Mouse (Mus musculus) liver, embryonic 11.5 days (tissue): ENCODE measurements around the gene Atp6v0d1. TPM values are rescaled to one million over a fixed set of nuclear protein-coding genes. Genes with fewer than 3 reads are reported as not detected.

ENCODE experiments used
- ATAC-seq: fragments of 200-750 bp; cut with Nextera tagmentation; replicated peaks from 2 replicates; pipeline ENCODE4 v1.8.0; 2017; ENCODE audit warnings: moderate number of reproducible peaks, mild to moderate bottlenecking, moderate TSS enrichment, moderate library complexity; ENCODE audit not compliant: low FRiP score
- DNase-seq: peaks from one replicate; pipeline ENCODE4 v3.0.0-alpha.2; 2017; ENCODE audit warnings: low spot score
- H3K27ac ChIP-seq: fragments of 300-500 bp; sonication (generic); 2 replicates; pipeline ENCODE4 v1.5.1; 2014; ENCODE audit warnings: mild to moderate bottlenecking, low read depth, low read length, control low read depth
- H3K27me3 ChIP-seq: fragments of 300-500 bp; sonication (generic); replicated peaks from 2 replicates; pipeline ENCODE4 v1.6.1; 2014; ENCODE audit warnings: low read length, mixed read lengths; ENCODE audit not compliant: control insufficient read depth, insufficient read depth
- H3K36me3 ChIP-seq: fragments of 300-500 bp; sonication (generic); 2 replicates; pipeline ENCODE4 v1.6.1; 2014; ENCODE audit warnings: mild to moderate bottlenecking, low read length, moderate library complexity, mixed read lengths; ENCODE audit not compliant: control insufficient read depth, insufficient read depth
- H3K4me1 ChIP-seq: fragments of 300-500 bp; sonication (generic); replicated peaks from 2 replicates; pipeline ENCODE4 v1.6.1; 2014; ENCODE audit warnings: low read length, mixed read lengths; ENCODE audit not compliant: control insufficient read depth, insufficient read depth
- H3K4me2 ChIP-seq: fragments of 300-500 bp; sonication (generic); 2 replicates; pipeline ENCODE4 v1.6.1; 2014; ENCODE audit warnings: mild to moderate bottlenecking, control low read depth, moderate library complexity
- H3K4me3 ChIP-seq: fragments of 300-500 bp; sonication (generic); 2 replicates; pipeline ENCODE4 v1.5.1; 2014; ENCODE audit warnings: low read depth, low read length, control low read depth
- H3K9ac ChIP-seq: fragments of 300-500 bp; sonication (generic); 2 replicates; pipeline ENCODE4 v1.6.1; 2014; ENCODE audit warnings: low read depth, low read length, control low read depth
- H3K9me3 ChIP-seq: fragments of 300-500 bp; sonication (generic); 2 replicates; pipeline ENCODE4 v1.6.1; 2016; ENCODE audit warnings: low read length, inconsistent platforms, mixed read lengths; ENCODE audit not compliant: control insufficient read depth
- WGBS: fragments of 180-500 bp; shearing (Covaris S2); extraction: QIAGEN DNeasy Blood & Tissue Kit; methylation state at CpG from one replicate; pipeline ENCODE4 v1.1.7; 2014; 5-methylcytosine and 5-hydroxymethylcytosine counted together
- polyA plus RNA-seq: library from polyadenylated mRNA; unstranded; fragments of >200 nt; fragmentation: Nextera tagmentation; extraction: Ambion mirVana; gene quantifications from 2 replicates; pipeline ENCODE4 v1.2.1, GENCODE M21; 2014

Atp6v0d1 gene
- polyA plus RNA-seq, 1 experiment from 2014 or later: 74.2 TPM

DNA sequence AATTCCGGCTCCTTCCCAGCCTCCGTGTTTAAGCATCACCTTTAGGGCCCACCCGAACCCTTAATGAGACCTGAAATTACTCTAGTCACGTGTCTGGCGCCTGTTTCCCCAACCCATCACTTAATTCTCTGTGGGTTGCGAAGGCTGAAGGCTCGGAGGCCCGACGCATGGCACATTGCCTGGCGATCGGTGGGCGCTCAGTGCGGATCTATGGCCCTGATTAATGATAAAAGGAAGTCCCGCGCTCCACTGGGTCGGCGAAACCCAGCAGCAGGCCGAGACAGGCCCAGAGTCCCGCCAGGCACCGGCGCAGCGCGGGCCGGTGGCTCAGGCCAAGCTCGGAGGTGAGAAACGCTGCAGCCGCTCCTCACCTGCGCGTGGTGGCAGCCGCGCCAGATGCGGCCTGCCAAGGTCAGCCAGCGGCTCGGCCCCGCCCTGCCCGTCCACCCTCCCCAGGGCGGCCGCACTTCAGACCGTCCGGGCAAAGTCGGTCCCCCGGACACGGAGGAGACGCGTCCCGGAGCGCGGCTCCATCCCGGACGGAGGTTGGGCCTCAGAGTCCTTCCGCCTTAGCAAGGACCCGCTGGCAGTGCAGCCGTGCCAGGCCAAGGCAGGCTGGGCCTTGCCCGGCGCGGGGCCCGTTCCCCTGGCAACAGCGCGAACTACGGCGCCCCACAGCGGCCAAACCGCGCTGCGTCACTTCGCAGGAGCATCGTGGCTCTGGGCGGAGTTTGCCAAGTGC, 69.2 kb downstream of the Atp6v0d1 start, which contains the start of gene Zdhhc1:
Zdhhc1 (minus strand) TSS at position 464 of the 742 bp plus-strand sequence.
- Histone ChIP-seq H3K9me3 (no peaks in the 10 kb centered on the region), H3K27ac (no peak within 1 kb of the TSS), H3K4me1 (peaks cover 7% of the 10 kb centered on the region), H3K36me3 (no peaks in the 10 kb centered on the region), H3K9ac (peak within 1 kb of the TSS; percentile 83), H3K4me2 (peak within 1 kb of the TSS; percentile 93), H3K27me3 (no peaks in the 10 kb centered on the region), H3K4me3 (peak within 1 kb of the TSS; percentile 86)
- ATAC-seq: peak; percentile 81
- WGBS: 1% methylated on average over 68 of the region's 68 CpGs
- peak; percentile 85 for DNase-seq

DNA sequence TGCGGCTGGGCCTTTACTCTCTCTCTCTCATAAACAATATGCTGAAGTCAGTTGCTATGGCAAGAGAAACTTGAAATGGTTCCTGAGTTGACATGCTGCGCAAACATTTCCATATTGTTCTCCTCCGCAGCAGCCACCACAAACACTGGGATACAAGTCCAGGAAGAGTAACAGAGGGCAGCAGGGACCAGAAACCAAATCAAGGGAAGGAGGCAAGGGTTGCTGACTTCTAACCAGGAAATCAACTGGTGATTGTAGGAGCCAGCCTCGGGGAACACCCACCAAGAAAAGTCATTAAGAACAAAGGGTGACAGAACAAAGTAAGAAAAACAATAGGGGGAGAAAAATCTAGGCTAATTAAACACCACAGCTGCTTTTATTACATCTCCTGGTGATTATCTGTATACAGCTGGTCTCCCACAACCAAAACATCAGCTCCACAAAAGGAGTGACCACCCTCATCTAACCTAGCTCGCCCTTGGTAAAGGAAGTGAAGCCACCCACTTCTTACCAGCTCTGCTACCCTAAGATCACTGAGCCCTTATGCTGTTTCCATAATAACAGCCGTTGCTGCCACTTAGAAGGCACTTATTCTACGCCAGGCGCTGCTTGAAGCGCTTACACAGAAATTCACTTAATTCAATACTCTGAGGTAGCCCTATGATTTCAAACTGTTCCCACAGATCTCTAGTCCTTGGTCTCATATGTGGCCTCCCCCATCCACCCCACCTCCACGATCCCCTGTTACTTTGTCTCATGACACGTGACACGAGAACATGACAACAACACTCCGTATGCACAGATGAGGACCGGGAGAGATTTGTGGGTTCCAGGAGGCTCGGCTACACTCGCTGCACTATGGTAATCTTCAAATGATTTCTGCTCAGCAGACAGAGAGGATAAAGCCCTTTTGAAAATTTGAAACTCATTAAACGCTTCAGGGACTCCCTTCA, 70.2 kb downstream of the Atp6v0d1 start:
- H3K27ac ChIP-seq: no peak overlapping the region
- H3K4me3 ChIP-seq: peak overlapping the region; percentile 86
- ATAC-seq (no peak), DNase-seq (no peak)
- peaks cover 15% of the 10 kb centered on the region for H3K4me1 ChIP-seq
- 54% methylated on average over 17 of the region's 17 CpGs for WGBS
- no peaks in the 10 kb centered on the region for H3K27me3 ChIP-seq
- no peaks in the 10 kb centered on the region for H3K36me3 ChIP-seq
- no peak overlapping the region for H3K9ac ChIP-seq
- peak overlapping the region; percentile 93 for H3K4me2 ChIP-seq
- no peaks in the 10 kb centered on the region for H3K9me3 ChIP-seq

DNA sequence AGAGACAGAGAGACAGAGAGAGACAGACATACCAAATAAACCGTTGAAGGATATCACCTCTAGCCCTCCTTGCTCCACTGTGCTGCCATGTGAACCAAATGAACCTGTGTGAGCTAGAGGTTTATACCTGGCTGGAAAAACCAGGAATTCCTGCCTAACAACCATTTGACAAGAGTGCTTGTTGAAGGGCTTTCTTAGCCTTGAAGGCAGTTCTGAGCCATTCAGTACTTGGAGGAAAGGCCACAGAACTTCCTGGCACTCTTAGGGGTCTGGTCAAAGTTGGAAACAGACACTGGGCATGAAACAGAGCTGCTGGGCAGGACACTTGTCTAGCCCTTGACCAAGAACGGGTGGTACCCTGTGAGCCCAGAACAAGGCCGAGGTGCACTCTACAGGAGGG, 71.3 kb downstream of the Atp6v0d1 start:
- no peaks in the 10 kb centered on the region for H3K36me3 ChIP-seq
- no peak for ATAC-seq
- H3K27me3 ChIP-seq: no peaks in the 10 kb centered on the region
- peaks cover 15% of the 10 kb centered on the region for H3K4me1 ChIP-seq
- H3K4me3 ChIP-seq: no peak overlapping the region
- H3K9ac ChIP-seq: no peak overlapping the region
- WGBS: 65% methylated on average over 3 of the region's 3 CpGs
- no peak for DNase-seq
- no peaks in the 10 kb centered on the region for H3K9me3 ChIP-seq
- H3K27ac ChIP-seq: no peak overlapping the region
- H3K4me2 ChIP-seq: no peak overlapping the region

DNA sequence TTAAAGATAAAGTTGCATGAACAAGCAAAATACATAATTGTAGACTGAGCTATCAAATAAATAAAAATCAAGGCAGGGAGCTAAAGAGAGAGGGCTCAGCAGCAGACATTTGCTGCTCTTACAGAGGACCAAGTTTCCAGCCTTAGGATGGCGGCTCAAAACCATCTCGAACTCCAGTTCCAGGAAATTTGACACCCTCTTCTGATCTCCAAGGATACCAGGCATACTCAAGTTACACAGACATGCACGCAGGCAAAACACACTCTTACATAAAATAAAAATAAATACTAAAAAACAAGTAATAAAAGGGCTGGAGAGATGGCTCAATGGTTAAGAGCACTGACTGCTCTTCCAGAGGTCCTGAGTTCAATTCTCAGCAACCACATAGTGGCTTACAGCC, 72.4 kb downstream of the Atp6v0d1 start:
- Histone ChIP-seq H3K9me3 (no peaks in the 10 kb centered on the region), H3K36me3 (no peaks in the 10 kb centered on the region), H3K27me3 (no peaks in the 10 kb centered on the region), H3K9ac (no peak overlapping the region), H3K4me1 (peaks cover 15% of the 10 kb centered on the region), H3K27ac (no peak overlapping the region), H3K4me2 (no peak overlapping the region), H3K4me3 (no peak overlapping the region)
- no peak for ATAC-seq
- WGBS: 52% methylated on average over 3 of the region's 3 CpGs
- no peak for DNase-seq

DNA sequence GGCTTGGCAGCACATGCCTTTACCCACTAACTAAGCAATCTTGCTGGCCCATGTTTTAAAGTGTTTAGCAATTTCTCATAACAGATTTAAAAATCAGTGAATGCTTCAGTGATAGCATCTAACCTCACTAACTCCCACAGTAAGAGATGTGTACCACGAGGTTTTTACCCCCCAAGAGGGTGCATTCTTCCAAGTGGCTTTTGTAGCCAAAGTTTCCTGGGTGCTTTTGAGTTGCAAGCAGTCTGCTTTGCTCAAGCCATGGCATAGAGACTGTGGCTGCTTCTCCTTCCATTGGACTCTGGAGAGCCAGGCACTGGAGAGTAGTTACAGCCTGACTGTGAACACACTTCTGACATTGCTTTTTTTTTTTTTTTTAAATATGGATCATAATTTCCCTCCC, 76.6 kb downstream of the Atp6v0d1 start:
- Histone ChIP-seq H3K36me3 (no peaks in the 10 kb centered on the region), H3K9me3 (no peaks in the 10 kb centered on the region)

DNA sequence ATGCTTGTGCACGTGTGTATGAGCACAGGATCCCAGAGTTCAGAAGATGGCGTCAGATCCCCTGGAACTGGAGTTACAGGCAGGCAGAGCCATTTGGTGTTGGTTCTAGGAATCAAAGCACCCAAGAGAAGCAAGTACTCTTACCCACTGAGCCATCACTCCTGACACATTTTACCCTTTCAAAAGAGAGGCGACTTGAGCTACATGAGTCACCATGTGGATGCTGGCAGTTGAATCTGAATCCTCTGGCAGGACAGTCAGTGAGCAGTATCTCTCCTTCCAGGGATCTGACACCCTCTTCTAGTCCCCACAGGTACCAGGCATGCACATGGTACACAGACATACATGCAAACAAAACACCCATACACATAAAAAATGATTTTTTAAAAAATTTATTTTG, 77.8 kb downstream of the Atp6v0d1 start:
- Histone ChIP-seq H3K27ac (no peak overlapping the region), H3K4me2 (no peak overlapping the region), H3K4me3 (no peak overlapping the region), H3K4me1 (peaks cover 8% of the 10 kb centered on the region; the same call in 1 of the 2 replicates), H3K27me3 (no peaks in the 10 kb centered on the region), H3K9me3 (no peaks in the 10 kb centered on the region), H3K36me3 (no peaks in the 10 kb centered on the region), H3K9ac (no peak overlapping the region)
- DNase-seq: no peak
- no peak for ATAC-seq
- WGBS: 78% methylated on average over 3 of the region's 3 CpGs

More for the DNA sequence above, 76.6 kb downstream of the Atp6v0d1 start:
- no peak overlapping the region for H3K9ac ChIP-seq
- 53% methylated on average over 1 of the region's 1 CpGs for WGBS
- H3K27ac ChIP-seq: no peak overlapping the region
- DNase-seq (no peak), ATAC-seq (no peak)
- H3K4me1 ChIP-seq: peaks cover 8% of the 10 kb centered on the region; the same call in 1 of the 2 replicates
- H3K4me3 ChIP-seq: no peak overlapping the region
- H3K27me3 ChIP-seq: no peaks in the 10 kb centered on the region
- no peak overlapping the region for H3K4me2 ChIP-seq

DNA sequence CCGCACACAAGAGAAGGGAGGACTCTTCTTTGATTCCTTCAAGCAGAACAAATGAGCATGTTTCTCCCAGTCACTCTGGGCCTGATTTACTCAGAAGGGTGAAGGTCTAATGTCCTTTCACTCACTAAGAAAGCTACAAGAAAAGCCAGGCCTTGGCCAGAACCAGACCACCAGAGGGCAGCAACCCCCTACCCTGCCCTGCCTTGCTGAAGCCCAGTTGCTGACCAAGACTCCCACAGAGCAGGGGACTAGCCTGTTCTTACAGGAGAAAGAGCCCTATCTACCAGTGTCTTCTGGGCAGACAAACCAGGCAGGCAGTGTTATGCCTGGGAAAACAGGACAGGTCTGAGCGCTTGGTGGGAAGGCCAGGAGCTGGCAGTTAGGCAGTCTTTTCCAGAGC, 81.5 kb downstream of the Atp6v0d1 start:
- Histone ChIP-seq H3K9ac (no peak overlapping the region), H3K36me3 (no peaks in the 10 kb centered on the region), H3K27me3 (no peaks in the 10 kb centered on the region), H3K4me1 (no peaks in the 10 kb centered on the region; the same call in 1 of the 2 replicates), H3K9me3 (no peaks in the 10 kb centered on the region), H3K27ac (0 out of 2 replicates have a peak overlapping the region, but pooled peaks have one; percentile 17), H3K4me2 (no peak overlapping the region), H3K4me3 (no peak overlapping the region)
- 41% methylated on average over 2 of the region's 2 CpGs for WGBS
- no peak for ATAC-seq
- peak; percentile 56 for DNase-seq

DNA sequence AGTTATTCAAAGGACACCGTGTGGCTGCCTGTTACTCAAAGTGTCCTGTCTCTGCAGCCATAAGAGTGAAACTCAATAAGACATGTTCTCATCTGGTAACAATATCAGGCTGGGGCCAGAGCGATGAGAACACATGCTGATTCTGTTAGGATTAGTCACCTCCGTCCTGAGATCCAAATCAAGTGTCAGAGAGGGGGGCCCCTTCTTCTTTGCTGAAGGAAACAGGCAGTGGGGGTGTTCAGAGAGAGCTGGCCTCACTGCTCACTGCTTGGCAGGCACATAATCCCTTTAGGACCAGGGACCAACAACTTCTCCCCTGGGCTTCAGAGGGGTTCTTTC, 81.8 kb downstream of the Atp6v0d1 start:
- H3K27ac ChIP-seq: no peak overlapping the region
- no peak for ATAC-seq
- no peak overlapping the region for H3K4me3 ChIP-seq
- no peak overlapping the region for H3K4me2 ChIP-seq
- H3K4me1 ChIP-seq: no peaks in the 10 kb centered on the region; the same call in 1 of the 2 replicates
- no peak for DNase-seq
- H3K36me3 ChIP-seq: no peaks in the 10 kb centered on the region
- H3K27me3 ChIP-seq: no peaks in the 10 kb centered on the region
- 62% methylated on average over 3 of the region's 3 CpGs for WGBS
- no peak overlapping the region for H3K9ac ChIP-seq
- H3K9me3 ChIP-seq: no peaks in the 10 kb centered on the region
